Mouse (Mus musculus) forebrain, embryonic 11.5 days (tissue): Measurements from ENCODE around the gene Chrnb2. TPM values are rescaled to one million over a fixed set of nuclear protein-coding genes. Genes with fewer than 3 reads are reported as not detected.

Experiments
- ATAC-seq: fragments of 200-750 bp; cut with Nextera tagmentation; replicated peaks from 2 replicates; pipeline ENCODE4 v1.8.0; 2017; ENCODE audit warnings: moderate TSS enrichment; ENCODE audit not compliant: low FRiP score
- DNase-seq: peaks from one replicate; pipeline ENCODE4 v3.0.0-alpha.2; 2017; ENCODE audit warnings: low spot score
- H3K27ac ChIP-seq: fragments of 300-500 bp; sonication (generic); 2 replicates; pipeline ENCODE4 v1.5.1; 2014; ENCODE audit warnings: low read depth, low read length
- H3K27me3 ChIP-seq: fragments of 300-500 bp; sonication (generic); 2 replicates; pipeline ENCODE4 v1.6.1; 2014; ENCODE audit warnings: mild to moderate bottlenecking, low read length, mixed read lengths; ENCODE audit not compliant: control insufficient read depth, insufficient read depth
- H3K36me3 ChIP-seq: fragments of 300-500 bp; sonication (generic); 2 replicates; pipeline ENCODE4 v1.6.1; 2014; ENCODE audit warnings: mild to moderate bottlenecking, low read length, moderate library complexity, mixed read lengths; ENCODE audit not compliant: control insufficient read depth, insufficient read depth
- H3K4me1 ChIP-seq: fragments of 300-500 bp; sonication (generic); replicated peaks from 2 replicates; pipeline ENCODE4 v1.6.1; 2014; ENCODE audit warnings: low read length, mixed read lengths; ENCODE audit not compliant: control insufficient read depth, insufficient read depth
- H3K4me2 ChIP-seq: fragments of 300-500 bp; sonication (generic); 2 replicates; pipeline ENCODE4 v1.6.1; 2014; ENCODE audit warnings: low read depth, mild to moderate bottlenecking, low read length, moderate library complexity, mixed read lengths; ENCODE audit not compliant: severe bottlenecking
- H3K4me3 ChIP-seq: fragments of 300-500 bp; sonication (generic); 2 replicates; pipeline ENCODE4 v1.5.1; 2014; ENCODE audit warnings: low read depth, low read length
- H3K9ac ChIP-seq: fragments of 300-500 bp; sonication (generic); 2 replicates; pipeline ENCODE4 v1.6.1; 2014; ENCODE audit warnings: low read length
- H3K9me3 ChIP-seq: fragments of 300-500 bp; sonication (generic); 2 replicates; pipeline ENCODE4 v1.6.1; 2016; ENCODE audit warnings: low read length, mixed read lengths; ENCODE audit not compliant: control insufficient read depth
- WGBS: fragments of 180-500 bp; shearing (Covaris S2); extraction: QIAGEN DNeasy Blood & Tissue Kit; methylation state at CpG from one replicate; pipeline ENCODE4 v1.1.7; 2014; 5-methylcytosine and 5-hydroxymethylcytosine counted together
- polyA plus RNA-seq: library from polyadenylated mRNA; unstranded; fragments of >200 nt; fragmentation: Nextera tagmentation; extraction: Ambion mirVana; gene quantifications from 2 replicates; pipeline ENCODE4 v1.2.1, GENCODE M21; 2014

Gene Chrnb2
- 10.2 and 10.3 TPM in 2 replicates for polyA plus RNA-seq

GRCm38 (mm10) chr3:89764119-89764724 is at the start of gene Chrnb2:
TSS of gene Chrnb2 (minus strand) at chr3:89764632.
- WGBS, result under 1% methylated on average over 36 of the region's 36 CpGs
- Histone ChIP-seq H3K4me1 (peaks cover 2% of the 10 kb centered on the region; the same call in 1 of the 2 replicates), H3K27ac (no peak within 1 kb of the TSS), H3K4me2 (peak within 1 kb of the TSS; percentile 48), H3K9ac (peak within 1 kb of the TSS; percentile 46), H3K36me3 (no peaks in the 10 kb centered on the region), H3K27me3 (no peaks in the 10 kb centered on the region), H3K4me3 (peak within 1 kb of the TSS; percentile 35), H3K9me3 (no peaks in the 10 kb centered on the region)
- DNase-seq, result peak; percentile 92
- peak; percentile 71 for ATAC-seq

- Histone ChIP-seq H3K4me1 (no peaks in the 10 kb centered on the region), H3K4me3 (no peak overlapping the region), H3K9ac (no peak overlapping the region), H3K27ac (no peak overlapping the region), H3K4me2 (no peak overlapping the region), H3K9me3 (no peaks in the 10 kb centered on the region; the same call in 1 of the 2 replicates), H3K27me3 (no peaks in the 10 kb centered on the region), H3K36me3 (no peaks in the 10 kb centered on the region)
- DNase-seq (no peak), ATAC-seq (no peak)
- 74% methylated on average over 7 of the region's 7 CpGs for WGBS
Measured at GRCm38 (mm10) chr3:89814051-89814450, 49.6 kb upstream of the Chrnb2 start.

- H3K4me3 ChIP-seq, result no peak overlapping the region
- H3K27me3 ChIP-seq, result no peaks in the 10 kb centered on the region
- 73% methylated on average over 3 of the region's 3 CpGs for WGBS
- H3K9me3 ChIP-seq, result no peaks in the 10 kb centered on the region; the same call in 1 of the 2 replicates
- no peak overlapping the region for H3K4me2 ChIP-seq
- DNase-seq (no peak), ATAC-seq (no peak)
- no peak overlapping the region for H3K9ac ChIP-seq
- H3K36me3 ChIP-seq, result no peaks in the 10 kb centered on the region
- H3K4me1 ChIP-seq, result no peaks in the 10 kb centered on the region
- no peak overlapping the region for H3K27ac ChIP-seq
Measured at GRCm38 (mm10) chr3:89812166-89812565, 47.7 kb upstream of the Chrnb2 start.

GRCm38 (mm10) chr3:89810841-89811240 is 46.4 kb upstream of the Chrnb2 start:
- H3K4me3 ChIP-seq, result no peak overlapping the region
- H3K36me3 ChIP-seq, result no peaks in the 10 kb centered on the region
- no peak for DNase-seq
- ATAC-seq, result no peak
- no peaks in the 10 kb centered on the region for H3K27me3 ChIP-seq
- H3K9me3 ChIP-seq, result no peaks in the 10 kb centered on the region; the same call in 1 of the 2 replicates
- no peak overlapping the region for H3K27ac ChIP-seq
- H3K4me1 ChIP-seq, result no peaks in the 10 kb centered on the region
- H3K9ac ChIP-seq, result no peak overlapping the region
- no peak overlapping the region for H3K4me2 ChIP-seq

GRCm38 (mm10) chr3:89808638-89809037 is 44.2 kb upstream of the Chrnb2 start:
- no peaks in the 10 kb centered on the region for H3K4me1 ChIP-seq
- H3K4me3 ChIP-seq, result no peak overlapping the region
- ATAC-seq (no peak), DNase-seq (no peak)
- H3K27ac ChIP-seq, result no peak overlapping the region
- H3K27me3 ChIP-seq, result no peaks in the 10 kb centered on the region
- H3K4me2 ChIP-seq, result no peak overlapping the region
- no peaks in the 10 kb centered on the region; the same call in 1 of the 2 replicates for H3K9me3 ChIP-seq
- no peaks in the 10 kb centered on the region for H3K36me3 ChIP-seq
- H3K9ac ChIP-seq, result no peak overlapping the region
- WGBS, result 57% methylated on average over 9 of the region's 9 CpGs

- Histone ChIP-seq H3K36me3 (no peaks in the 10 kb centered on the region), H3K4me3 (no peak overlapping the region), H3K27me3 (no peaks in the 10 kb centered on the region), H3K9ac (no peak overlapping the region), H3K4me1 (no peaks in the 10 kb centered on the region), H3K9me3 (no peaks in the 10 kb centered on the region; the same call in 1 of the 2 replicates), H3K4me2 (no peak overlapping the region), H3K27ac (no peak overlapping the region)
- DNase-seq (no peak), ATAC-seq (no peak)
- 83% methylated on average over 5 of the region's 5 CpGs for WGBS
Measured at GRCm38 (mm10) chr3:89807881-89808280, 43.4 kb upstream of the Chrnb2 start.

GRCm38 (mm10) chr3:89807171-89807570 is 42.7 kb upstream of the Chrnb2 start:
- no peaks in the 10 kb centered on the region for H3K36me3 ChIP-seq
- H3K9ac ChIP-seq, result no peak overlapping the region
- ATAC-seq, result no peak
- DNase-seq, result no peak
- 95% methylated on average over 3 of the region's 3 CpGs for WGBS
- H3K4me1 ChIP-seq, result no peaks in the 10 kb centered on the region
- H3K4me3 ChIP-seq, result no peak overlapping the region
- no peaks in the 10 kb centered on the region; the same call in 1 of the 2 replicates for H3K9me3 ChIP-seq
- no peaks in the 10 kb centered on the region for H3K27me3 ChIP-seq
- no peak overlapping the region for H3K27ac ChIP-seq
- H3K4me2 ChIP-seq, result no peak overlapping the region

GRCm38 (mm10) chr3:89806751-89807150 is 42.3 kb upstream of the Chrnb2 start:
- Histone ChIP-seq H3K9ac (no peak overlapping the region), H3K4me2 (no peak overlapping the region), H3K4me3 (no peak overlapping the region), H3K36me3 (no peaks in the 10 kb centered on the region), H3K27me3 (no peaks in the 10 kb centered on the region), H3K27ac (no peak overlapping the region), H3K9me3 (no peaks in the 10 kb centered on the region; the same call in 1 of the 2 replicates), H3K4me1 (no peaks in the 10 kb centered on the region)
- ATAC-seq (no peak), DNase-seq (no peak)
- 92% methylated on average over 2 of the region's 2 CpGs for WGBS

GRCm38 (mm10) chr3:89805179-89805578 is 40.7 kb upstream of the Chrnb2 start:
- no peak overlapping the region for H3K4me2 ChIP-seq
- 64% methylated on average over 4 of the region's 4 CpGs for WGBS
- ATAC-seq, result no peak
- H3K4me3 ChIP-seq, result no peak overlapping the region
- no peaks in the 10 kb centered on the region for H3K27me3 ChIP-seq
- H3K4me1 ChIP-seq, result no peaks in the 10 kb centered on the region
- H3K36me3 ChIP-seq, result no peaks in the 10 kb centered on the region
- DNase-seq, result no peak
- H3K9ac ChIP-seq, result no peak overlapping the region
- H3K9me3 ChIP-seq, result no peaks in the 10 kb centered on the region
- H3K27ac ChIP-seq, result no peak overlapping the region
